Mouse (Mus musculus): ENCODE data around the gene Gm20388. TPM values are rescaled to one million over a fixed set of nuclear protein-coding genes. Genes with fewer than 3 reads are reported as not detected.
A peak's percentile ranks its signal among the peaks of the same experiment; 100 is the strongest.

Gm20388 gene
- polyA plus RNA-seq, 1 experiment from 2014 or later = 4.4 TPM

DNA sequence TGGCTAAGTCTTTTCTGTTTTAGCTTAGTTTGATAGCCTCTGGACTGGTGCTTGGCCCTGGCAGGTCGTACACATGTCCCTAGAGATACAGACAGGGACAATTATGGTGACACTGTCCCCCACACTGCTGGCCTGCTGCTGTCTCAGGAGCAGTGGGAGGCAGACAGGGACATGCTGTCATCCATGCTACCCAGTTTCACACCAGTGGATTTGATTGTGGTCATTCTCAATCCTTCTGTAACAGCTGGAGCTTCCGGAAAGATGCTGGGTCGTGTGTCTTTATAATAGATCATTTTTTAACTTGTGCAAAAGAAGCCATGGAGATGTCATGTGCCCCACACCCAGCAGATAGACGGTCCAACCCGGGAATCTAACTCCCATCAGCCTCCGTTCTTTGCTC, 2334.5 kb downstream of the Gm20388 start:
- Histone ChIP-seq H3K4me1 (replicated peaks) (no peaks in the 10 kb centered on the region), H3K27me3 (no peaks in the 10 kb centered on the region), H3K36me3 (no peaks in the 10 kb centered on the region), H3K9me3 (no peaks in the 10 kb centered on the region), H3K27ac (no peak overlapping the region), H3K9ac (replicated peaks) (no peak overlapping the region), H3K4me3 (replicated peaks) (no peak overlapping the region), H3K4me2 (replicated peaks) (no peak overlapping the region)
- WGBS = 82% methylated on average over 6 of the region's 6 CpGs
- ATAC-seq = no peak

DNA sequence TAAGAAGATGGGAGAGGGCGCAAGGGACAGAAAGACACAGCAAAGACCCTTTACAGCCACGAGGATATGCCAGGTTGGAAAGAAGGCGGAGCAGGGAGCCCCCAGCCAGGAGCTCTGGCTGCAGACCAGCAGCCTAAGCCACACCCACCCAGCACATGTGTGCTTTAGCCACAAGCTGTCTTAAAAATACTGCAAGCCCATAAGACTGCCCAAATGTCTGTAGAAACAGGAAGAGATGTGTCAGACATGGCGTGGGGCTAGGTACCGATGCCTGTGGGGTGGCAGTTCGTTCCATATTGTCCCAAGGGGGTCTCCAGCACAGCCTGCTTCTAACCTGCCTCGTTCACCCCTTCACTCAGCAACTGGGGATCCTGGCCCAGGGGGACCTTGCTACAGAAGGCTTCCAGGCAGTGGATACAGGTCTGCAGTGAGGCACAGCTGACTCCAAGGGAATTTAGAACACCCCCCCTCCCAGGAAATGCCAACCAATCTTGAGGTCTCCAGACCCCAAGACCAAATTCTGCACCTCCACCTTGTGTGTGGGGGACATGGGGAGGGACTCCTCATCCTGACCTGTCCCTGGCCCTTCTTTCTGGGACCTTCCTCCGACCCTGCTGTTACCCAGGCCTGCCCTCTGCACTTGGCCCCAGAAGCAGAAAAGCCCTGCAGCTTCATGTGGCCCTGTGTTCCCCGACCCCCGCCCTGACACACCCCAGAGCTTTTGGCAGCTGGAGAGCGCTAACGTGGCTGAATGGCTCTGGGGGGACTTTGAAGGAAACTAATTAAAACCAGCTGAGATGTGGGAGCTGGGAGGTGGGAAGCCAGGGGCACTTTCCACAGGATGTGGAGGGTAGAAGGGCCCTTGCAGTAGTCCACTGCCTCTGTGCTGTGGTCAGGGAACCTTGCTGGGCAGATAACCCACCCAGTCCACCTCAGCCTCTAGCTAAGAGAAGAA, 2335.9 kb downstream of the Gm20388 start:
- H3K36me3 ChIP-seq = no peaks in the 10 kb centered on the region
- H3K9ac ChIP-seq (replicated peaks) = no peak overlapping the region
- WGBS = 46% methylated on average over 12 of the region's 12 CpGs
- no peak overlapping the region for H3K4me3 ChIP-seq (replicated peaks)
- H3K9me3 ChIP-seq = no peaks in the 10 kb centered on the region
- no peaks in the 10 kb centered on the region for H3K4me1 ChIP-seq (replicated peaks)
- no peak overlapping the region for H3K4me2 ChIP-seq (replicated peaks)
- no peak overlapping the region for H3K27ac ChIP-seq
- no peaks in the 10 kb centered on the region for H3K27me3 ChIP-seq
- no peak for ATAC-seq

DNA sequence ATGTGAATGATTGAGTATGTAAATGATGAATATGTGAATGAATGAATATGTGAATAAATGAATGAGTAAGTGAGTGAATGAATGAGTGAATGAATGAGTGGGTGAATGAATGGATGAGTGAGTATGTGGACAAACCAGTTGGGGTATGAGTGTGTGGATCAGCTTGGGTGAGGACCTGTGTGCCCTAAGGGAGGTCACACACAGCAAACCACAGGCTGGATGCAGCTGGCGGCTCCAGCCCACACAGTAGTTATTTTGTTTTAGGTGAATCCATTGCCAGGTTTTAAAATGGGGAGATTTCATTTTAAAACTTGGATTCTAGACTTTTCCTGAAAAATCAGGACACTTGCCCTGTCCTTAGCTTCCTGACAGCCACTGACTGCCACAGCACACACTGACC, 2341.1 kb downstream of the Gm20388 start:
- H3K27me3 ChIP-seq = no peaks in the 10 kb centered on the region
- no peaks in the 10 kb centered on the region for H3K36me3 ChIP-seq
- no peak overlapping the region for H3K4me3 ChIP-seq (replicated peaks)
- H3K27ac ChIP-seq = no peak overlapping the region
- H3K4me2 ChIP-seq (replicated peaks) = no peak overlapping the region
- no peak overlapping the region for H3K9ac ChIP-seq (replicated peaks)
- no peaks in the 10 kb centered on the region for H3K9me3 ChIP-seq
- no peak for ATAC-seq
- H3K4me1 ChIP-seq (replicated peaks) = no peaks in the 10 kb centered on the region
- 86% methylated on average over 1 of the region's 1 CpGs for WGBS

DNA sequence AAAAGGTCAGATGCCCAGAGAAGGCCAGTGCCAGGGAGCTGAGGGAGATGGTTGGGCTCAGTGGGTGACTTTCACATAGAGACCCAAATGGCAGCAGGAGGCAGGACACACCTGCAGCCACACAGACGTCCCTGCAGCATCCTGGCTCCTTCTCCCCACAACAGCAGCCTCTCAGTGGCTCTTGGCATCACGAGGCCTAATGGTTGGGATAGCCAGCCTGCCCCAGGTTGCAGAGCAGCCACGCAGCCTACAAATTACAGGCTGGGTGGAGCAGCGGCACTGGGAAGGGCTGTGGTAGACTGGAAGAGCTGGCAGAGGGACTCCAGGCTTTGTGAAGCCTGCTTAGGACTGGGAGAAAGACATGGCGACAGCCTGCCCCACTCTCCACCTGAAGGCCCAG, 2341.7 kb downstream of the Gm20388 start:
- Histone ChIP-seq H3K4me2 (replicated peaks) (no peak overlapping the region), H3K9ac (replicated peaks) (no peak overlapping the region), H3K27me3 (no peaks in the 10 kb centered on the region), H3K4me3 (replicated peaks) (no peak overlapping the region), H3K27ac (no peak overlapping the region), H3K4me1 (replicated peaks) (no peaks in the 10 kb centered on the region), H3K9me3 (no peaks in the 10 kb centered on the region), H3K36me3 (no peaks in the 10 kb centered on the region)
- 58% methylated on average over 5 of the region's 5 CpGs for WGBS
- no peak for ATAC-seq

DNA sequence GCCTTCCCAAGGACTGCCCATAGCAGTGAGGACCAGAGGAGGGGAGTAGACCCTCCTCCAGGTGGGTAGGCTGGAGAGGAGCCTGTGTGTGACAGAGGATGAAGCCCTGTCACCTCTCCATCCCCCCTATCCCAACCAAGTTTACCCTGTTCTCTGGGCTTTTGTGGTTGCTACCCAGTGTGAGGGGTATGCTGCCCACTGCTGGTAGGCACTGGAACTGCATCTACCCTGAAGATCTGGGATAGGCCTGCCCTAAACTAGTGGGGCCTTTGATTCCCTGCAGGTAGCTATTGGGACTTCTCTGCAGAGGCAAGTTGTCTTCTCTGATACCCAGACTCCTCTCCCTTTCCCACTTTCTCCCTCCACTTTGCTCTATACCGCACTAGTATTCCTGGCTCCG, 2348.7 kb downstream of the Gm20388 start:
- Histone ChIP-seq H3K4me3 (replicated peaks) (no peak overlapping the region), H3K9ac (replicated peaks) (no peak overlapping the region), H3K27ac (no peak overlapping the region), H3K36me3 (no peaks in the 10 kb centered on the region), H3K4me2 (replicated peaks) (no peak overlapping the region), H3K27me3 (peaks cover 3% of the 10 kb centered on the region), H3K9me3 (no peaks in the 10 kb centered on the region), H3K4me1 (replicated peaks) (no peaks in the 10 kb centered on the region; the same call in 1 of the 2 replicates)
- ATAC-seq = no peak; the same call in 1 of the 2 replicates
- WGBS = 44% methylated on average over 2 of the region's 2 CpGs

DNA sequence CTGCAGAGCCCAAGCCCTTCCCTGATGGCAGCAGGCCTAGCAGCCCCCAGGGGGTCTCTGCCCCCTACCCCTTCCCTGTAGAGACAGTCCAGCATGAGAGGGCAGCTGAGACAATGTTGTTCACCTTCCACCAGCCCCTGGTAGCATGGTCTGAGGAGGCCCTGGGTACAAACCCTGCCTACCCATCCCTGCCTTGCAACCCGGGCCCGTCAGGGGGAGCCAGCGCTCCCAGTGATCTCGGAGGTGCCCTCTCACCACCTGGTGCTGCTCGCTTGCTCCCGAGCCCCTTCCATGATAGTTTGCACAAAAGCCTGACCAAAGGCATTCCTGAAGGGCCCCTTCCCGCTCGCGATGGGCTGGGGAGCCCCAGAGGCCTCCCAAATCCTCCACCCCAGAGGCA, 2350.1 kb downstream of the Gm20388 start:
- no peak overlapping the region for H3K9ac ChIP-seq (replicated peaks)
- H3K4me2 ChIP-seq (replicated peaks) = no peak overlapping the region
- no peak overlapping the region for H3K4me3 ChIP-seq (replicated peaks)
- no peak overlapping the region for H3K27ac ChIP-seq
- H3K27me3 ChIP-seq = peaks cover 5% of the 10 kb centered on the region
- WGBS = 41% methylated on average over 9 of the region's 9 CpGs
- no peaks in the 10 kb centered on the region for H3K36me3 ChIP-seq
- H3K4me1 ChIP-seq (replicated peaks) = no peaks in the 10 kb centered on the region; the same call in 1 of the 2 replicates
- ATAC-seq = no peak
- no peaks in the 10 kb centered on the region for H3K9me3 ChIP-seq

DNA sequence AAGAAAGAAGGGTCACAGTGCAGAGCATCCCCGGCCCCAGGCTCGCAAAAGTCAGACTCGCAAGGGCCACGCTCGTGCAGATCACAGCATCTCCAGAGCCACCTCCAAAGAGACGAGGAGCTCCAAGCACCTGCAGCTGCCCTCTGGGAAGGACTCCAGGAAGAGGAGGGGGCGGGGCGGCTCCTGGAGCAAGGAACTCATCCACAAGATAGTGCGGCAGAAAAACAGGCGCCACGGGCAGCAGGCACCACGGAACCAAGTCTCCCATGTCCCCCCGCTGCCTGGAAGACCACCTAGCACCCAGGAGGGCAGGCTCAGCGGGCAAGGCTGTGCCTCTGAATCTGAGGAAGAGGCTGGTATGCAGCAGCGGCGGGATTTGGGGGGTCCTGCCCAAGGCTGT, 2352.2 kb downstream of the Gm20388 start:
- no peak for ATAC-seq
- Histone ChIP-seq H3K4me1 (replicated peaks) (peaks cover 10% of the 10 kb centered on the region; the same call in 1 of the 2 replicates), H3K9ac (replicated peaks) (no peak overlapping the region), H3K4me3 (replicated peaks) (no peak overlapping the region), H3K4me2 (replicated peaks) (no peak overlapping the region), H3K27me3 (peaks cover 7% of the 10 kb centered on the region), H3K9me3 (no peaks in the 10 kb centered on the region), H3K27ac (no peak overlapping the region), H3K36me3 (no peaks in the 10 kb centered on the region)
- 70% methylated on average over 16 of the region's 16 CpGs for WGBS

DNA sequence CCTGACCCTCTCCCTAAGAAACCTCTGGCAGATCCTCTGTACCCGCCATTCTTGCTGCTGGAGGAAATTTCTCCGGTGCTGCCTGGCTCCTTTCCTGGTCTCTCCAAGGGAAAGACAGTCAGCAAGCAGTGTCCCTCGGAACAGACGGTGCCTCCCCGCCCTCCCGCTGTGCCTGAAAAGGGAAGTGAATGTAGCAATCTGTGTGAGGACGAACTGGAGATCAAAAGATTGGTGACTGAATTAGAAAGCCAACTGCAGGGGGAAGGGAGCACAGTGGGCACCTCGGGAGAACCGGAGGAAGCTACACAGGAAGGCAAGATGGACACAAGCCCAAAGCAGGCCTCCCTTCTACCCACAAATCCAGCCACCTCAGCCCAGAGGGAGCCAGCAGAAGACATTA, 2353.6 kb downstream of the Gm20388 start:
- no peaks in the 10 kb centered on the region for H3K36me3 ChIP-seq
- no peak overlapping the region for H3K4me2 ChIP-seq (replicated peaks)
- peaks cover 16% of the 10 kb centered on the region; the same call in 1 of the 2 replicates for H3K4me1 ChIP-seq (replicated peaks)
- WGBS = 35% methylated on average over 9 of the region's 9 CpGs
- no peak overlapping the region for H3K4me3 ChIP-seq (replicated peaks)
- no peak for ATAC-seq
- H3K27me3 ChIP-seq = peaks cover 11% of the 10 kb centered on the region
- no peak overlapping the region for H3K9ac ChIP-seq (replicated peaks)
- no peak overlapping the region for H3K27ac ChIP-seq
- H3K9me3 ChIP-seq = no peaks in the 10 kb centered on the region

DNA sequence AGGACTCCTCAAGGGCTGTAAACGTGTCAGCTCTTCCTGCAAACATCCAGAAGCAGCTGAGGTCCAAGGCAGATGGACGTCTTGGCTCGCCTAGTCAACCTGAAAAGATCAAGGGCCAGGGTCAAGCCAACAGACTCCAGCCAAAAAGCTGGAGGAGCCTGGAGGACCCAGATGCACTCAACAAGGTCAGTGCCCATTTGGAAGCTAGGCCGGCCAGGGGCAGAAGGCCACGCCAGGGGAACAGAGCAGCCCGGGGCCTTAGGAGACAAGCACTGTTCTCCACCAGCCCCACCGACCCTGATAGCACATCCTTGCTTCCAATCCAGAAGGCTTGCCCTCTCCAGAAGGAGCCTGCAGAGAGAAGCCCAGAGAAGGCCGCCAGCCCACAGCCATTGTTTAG, 2354.9 kb downstream of the Gm20388 start:
- H3K4me3 ChIP-seq (replicated peaks) = no peak overlapping the region
- H3K27ac ChIP-seq = no peak overlapping the region
- peaks cover 20% of the 10 kb centered on the region; the same call in 1 of the 2 replicates for H3K4me1 ChIP-seq (replicated peaks)
- no peak overlapping the region for H3K9ac ChIP-seq (replicated peaks)
- no peak for ATAC-seq
- H3K36me3 ChIP-seq = no peaks in the 10 kb centered on the region
- no peaks in the 10 kb centered on the region for H3K9me3 ChIP-seq
- WGBS = 88% methylated on average over 8 of the region's 8 CpGs
- peaks cover 21% of the 10 kb centered on the region for H3K27me3 ChIP-seq
- no peak overlapping the region for H3K4me2 ChIP-seq (replicated peaks)

DNA sequence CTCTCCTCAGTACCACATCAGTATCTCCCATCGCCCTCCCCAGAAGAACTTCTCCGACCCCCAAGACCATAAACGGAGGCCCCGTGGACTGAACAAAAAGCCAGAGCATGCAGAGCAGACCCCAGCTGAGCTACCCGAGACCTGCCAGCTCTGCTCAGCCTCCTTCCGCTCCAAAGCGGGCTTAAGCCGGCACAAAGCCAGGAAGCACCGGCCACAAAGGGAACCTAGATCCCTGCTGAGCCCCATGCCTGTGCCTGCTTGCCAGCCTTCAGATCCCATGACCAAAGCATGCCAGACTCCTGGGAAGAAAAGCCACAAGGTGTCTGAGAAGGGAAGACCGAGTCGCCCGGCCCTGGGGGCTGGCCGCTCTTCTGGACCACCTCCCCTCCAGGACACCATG, 2356.2 kb downstream of the Gm20388 start:
- H3K27me3 ChIP-seq = peaks cover 30% of the 10 kb centered on the region
- H3K9ac ChIP-seq (replicated peaks) = no peak overlapping the region

DNA sequence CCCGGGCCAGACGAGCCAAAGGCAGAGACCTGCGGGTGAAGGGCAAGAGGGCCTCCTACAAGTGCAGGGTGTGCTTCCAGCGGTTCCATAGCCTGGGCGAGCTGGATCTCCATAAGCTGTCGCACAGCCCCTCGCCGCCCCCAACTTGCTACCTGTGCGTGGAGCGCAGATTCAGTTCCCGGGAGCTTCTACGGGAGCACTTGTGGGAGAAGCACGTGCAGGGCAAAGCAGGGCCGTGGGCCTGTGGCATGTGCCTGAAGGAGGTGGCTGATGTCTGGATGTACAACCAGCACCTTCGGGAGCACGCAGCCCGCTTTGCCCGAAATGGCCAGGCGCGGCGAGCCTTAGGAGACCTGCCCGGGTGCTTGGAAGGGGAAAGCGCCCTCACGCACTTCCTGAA, 2358.2 kb downstream of the Gm20388 start:
- Histone ChIP-seq H3K4me1 (replicated peaks) (peaks cover 26% of the 10 kb centered on the region), H3K27ac (no peak overlapping the region), H3K4me3 (replicated peaks) (peak overlapping the region; percentile 43), H3K9ac (replicated peaks) (peak overlapping the region; percentile 56), H3K4me2 (replicated peaks) (peak overlapping the region; percentile 67), H3K9me3 (no peaks in the 10 kb centered on the region), H3K27me3 (peaks cover 29% of the 10 kb centered on the region), H3K36me3 (no peaks in the 10 kb centered on the region)
- no peak for ATAC-seq
- WGBS = 66% methylated on average over 24 of the region's 24 CpGs

More for the DNA sequence above, 2356.2 kb downstream of the Gm20388 start:
- H3K4me1 ChIP-seq (replicated peaks) = peaks cover 20% of the 10 kb centered on the region; the same call in 1 of the 2 replicates
- no peak overlapping the region for H3K4me3 ChIP-seq (replicated peaks)
- WGBS = 20% methylated on average over 13 of the region's 13 CpGs
- no peaks in the 10 kb centered on the region for H3K9me3 ChIP-seq
- no peak for ATAC-seq
- no peaks in the 10 kb centered on the region for H3K36me3 ChIP-seq
- H3K27ac ChIP-seq = no peak overlapping the region
- H3K4me2 ChIP-seq (replicated peaks) = no peak overlapping the region

DNA sequence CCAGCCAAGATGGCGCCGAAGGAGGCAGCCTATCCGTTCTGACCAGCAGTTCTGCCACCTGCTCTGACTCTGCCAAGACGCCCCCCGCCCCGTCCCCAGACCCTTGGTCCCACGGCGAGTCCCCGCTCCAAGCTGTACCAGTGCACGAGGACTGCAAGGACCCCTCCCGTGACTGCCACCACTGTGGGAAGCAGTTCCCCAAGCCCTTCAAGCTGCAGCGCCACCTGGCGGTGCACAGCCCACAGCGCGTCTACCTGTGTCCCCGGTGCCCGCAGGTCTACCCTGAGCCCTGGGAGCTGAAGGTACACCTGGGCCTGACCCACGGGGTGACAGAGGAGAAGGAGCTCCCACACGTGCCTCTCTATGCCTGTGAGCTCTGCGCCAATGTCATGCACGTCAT, 2358.8 kb downstream of the Gm20388 start:
- Histone ChIP-seq H3K36me3 (no peaks in the 10 kb centered on the region), H3K27ac (no peak overlapping the region), H3K4me1 (replicated peaks) (peaks cover 28% of the 10 kb centered on the region), H3K27me3 (peaks cover 29% of the 10 kb centered on the region), H3K4me2 (replicated peaks) (peak overlapping the region; percentile 67), H3K4me3 (replicated peaks) (peak overlapping the region; percentile 43), H3K9ac (replicated peaks) (peak overlapping the region; percentile 56), H3K9me3 (no peaks in the 10 kb centered on the region)
- WGBS = under 1% methylated on average over 21 of the region's 21 CpGs
- peak; percentile 62 for ATAC-seq

Measured in midbrain, embryonic 13.5 days (tissue).